Mouse (Mus musculus) left cerebral cortex, postnatal 4 days (tissue): Measurements from ENCODE around the gene R3hdm4. TPM values are rescaled to one million over a fixed set of nuclear protein-coding genes. Genes with fewer than 3 reads are reported as not detected.
A peak's percentile ranks its signal among the peaks of the same experiment; 100 is the strongest.

Experiments used
- DNase-seq: peaks from one replicate; pipeline ENCODE4 v3.0.0-alpha.2; 2022
- intact Hi-C: fragments of 180-260 bp; cut with DNase I; formaldehyde crosslinking; loops from one replicate; pipeline ENCODE4 v1.15.1; 2025
- total RNA-seq, 2 experiments: library from RNA; stranded (reverse); gene quantifications; 2 replicates each; pipeline ENCODE4 v1.2.3; 2021

R3hdm4 gene
- total RNA-seq, 2 experiments from 2014 or later: 307 to 309 TPM

GRCm38 (mm10) chr10:79926491-79927323, 5.7 kb upstream of the R3hdm4 start, which contains the start of gene Arid3a:
TSS of gene Arid3a (plus strand) at chr10:79927043.
- peak; percentile 85 for DNase-seq
- intact Hi-C loops: loop anchor here (10.0 kb wide), 1 partner anchor 92 kb away; no protein-coding TSS in a partner anchor

DNA sequence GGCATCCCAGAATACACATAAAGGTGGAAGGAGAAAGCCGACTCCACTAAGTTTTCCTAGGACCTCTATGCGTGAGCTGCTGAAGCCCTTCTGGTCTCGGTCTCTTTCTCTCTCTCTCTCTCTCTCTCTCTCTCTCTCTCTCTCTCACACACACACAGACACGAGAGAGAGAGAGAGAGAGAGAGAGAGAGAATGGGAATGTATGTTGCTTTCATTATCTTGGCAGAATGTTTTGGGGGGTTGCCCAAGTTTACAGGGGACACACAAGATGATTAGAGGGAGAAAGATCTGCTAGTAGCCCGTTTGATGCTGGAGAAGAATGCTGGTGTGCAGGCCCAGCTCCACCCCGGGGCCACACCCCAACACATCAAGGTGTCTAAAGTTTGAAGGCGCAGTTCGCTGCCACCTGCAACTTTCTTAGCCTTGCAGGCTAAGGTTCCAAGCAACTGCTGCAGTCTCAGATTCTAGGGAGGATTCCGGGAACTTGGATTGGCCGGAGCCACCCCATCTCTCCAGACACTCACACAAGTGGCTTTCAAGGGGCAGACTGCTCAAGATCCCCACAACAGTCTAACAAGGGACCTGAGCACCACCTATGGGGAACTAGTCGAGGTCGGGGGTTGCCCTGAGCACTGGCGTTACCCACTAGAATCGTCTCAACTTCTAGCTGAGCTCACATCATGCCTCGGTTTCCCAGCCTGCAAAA, 4.9 kb upstream of the R3hdm4 start:
- DNase-seq: no peak

DNA sequence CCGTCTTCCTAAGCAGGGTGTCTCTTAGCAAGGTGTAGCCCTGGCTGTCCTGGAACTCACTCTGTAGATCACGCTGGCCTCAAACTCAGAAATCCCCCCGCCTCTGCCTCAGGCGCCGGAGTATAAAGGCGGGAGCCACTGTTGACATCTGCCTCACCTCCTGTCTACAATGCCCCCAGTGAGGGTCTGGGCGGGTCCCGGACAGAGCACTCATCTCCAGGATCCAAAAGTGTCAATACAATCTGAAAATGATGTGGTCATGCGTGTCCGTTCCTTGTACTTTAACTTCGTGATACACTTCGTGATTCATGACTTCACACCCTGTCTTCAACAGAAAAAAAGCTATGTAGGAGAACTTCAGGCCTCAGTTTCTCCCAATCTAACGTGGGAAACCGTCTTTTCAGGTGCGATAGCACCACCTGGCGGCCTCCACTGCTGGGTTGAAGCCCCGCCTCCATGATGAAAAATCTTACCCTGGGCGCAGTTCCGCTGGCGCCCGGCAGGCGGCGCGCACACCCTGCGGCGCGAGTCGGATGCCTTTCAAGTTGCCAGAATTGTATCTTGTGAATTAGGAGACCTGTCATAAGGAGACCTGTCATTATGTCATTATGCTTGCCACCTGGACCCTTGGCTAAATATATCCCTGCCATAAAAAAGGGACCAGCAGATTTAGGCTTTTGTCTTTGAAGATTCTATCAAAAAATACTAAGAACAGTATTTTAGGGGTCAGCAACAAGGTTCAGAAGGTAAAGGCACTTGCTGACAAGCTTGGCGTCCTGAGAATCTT, 4.2 kb upstream of the R3hdm4 start:
- peak; percentile 94 for DNase-seq
- intact Hi-C loops: loop anchor here (10.0 kb wide), 1 partner anchor 90 kb away; no protein-coding TSS in a partner anchor

More for the DNA sequence above, 4.9 kb upstream of the R3hdm4 start:
- intact Hi-C loops: loop anchor here (10.0 kb wide), 1 partner anchor 91 kb away; no protein-coding TSS in a partner anchor

DNA sequence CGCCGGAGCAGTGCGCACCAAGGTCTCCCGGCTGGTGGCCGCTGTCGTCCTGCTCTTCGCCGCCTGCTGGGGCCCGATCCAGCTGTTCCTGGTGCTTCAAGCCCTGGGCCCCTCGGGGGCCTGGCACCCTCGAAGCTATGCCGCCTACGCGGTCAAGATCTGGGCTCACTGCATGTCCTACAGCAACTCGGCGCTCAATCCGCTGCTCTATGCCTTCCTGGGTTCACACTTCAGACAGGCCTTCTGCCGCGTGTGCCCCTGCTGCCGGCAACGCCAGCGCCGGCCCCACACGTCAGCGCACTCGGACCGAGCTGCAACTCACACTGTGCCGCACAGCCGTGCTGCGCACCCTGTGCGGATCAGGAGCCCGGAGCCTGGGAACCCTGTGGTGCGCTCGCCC, 564 bp upstream of the R3hdm4 start:
- intact Hi-C loops: loop anchor here (10.0 kb wide), 1 partner anchor 87 kb away; no protein-coding TSS in a partner anchor
- no peak for DNase-seq

- DNase-seq: no peak
- intact Hi-C loops: loop anchor here (10.0 kb wide), 1 partner anchor 85 kb away; no protein-coding TSS in a partner anchor
Observed at GRCm38 (mm10) chr10:79920056-79920890, 735 bp downstream of the R3hdm4 start.

GRCm38 (mm10) chr10:79919251-79919849, 1.7 kb downstream of the R3hdm4 start:
- DNase-seq: no peak
- intact Hi-C loops: no loop called here

DNA sequence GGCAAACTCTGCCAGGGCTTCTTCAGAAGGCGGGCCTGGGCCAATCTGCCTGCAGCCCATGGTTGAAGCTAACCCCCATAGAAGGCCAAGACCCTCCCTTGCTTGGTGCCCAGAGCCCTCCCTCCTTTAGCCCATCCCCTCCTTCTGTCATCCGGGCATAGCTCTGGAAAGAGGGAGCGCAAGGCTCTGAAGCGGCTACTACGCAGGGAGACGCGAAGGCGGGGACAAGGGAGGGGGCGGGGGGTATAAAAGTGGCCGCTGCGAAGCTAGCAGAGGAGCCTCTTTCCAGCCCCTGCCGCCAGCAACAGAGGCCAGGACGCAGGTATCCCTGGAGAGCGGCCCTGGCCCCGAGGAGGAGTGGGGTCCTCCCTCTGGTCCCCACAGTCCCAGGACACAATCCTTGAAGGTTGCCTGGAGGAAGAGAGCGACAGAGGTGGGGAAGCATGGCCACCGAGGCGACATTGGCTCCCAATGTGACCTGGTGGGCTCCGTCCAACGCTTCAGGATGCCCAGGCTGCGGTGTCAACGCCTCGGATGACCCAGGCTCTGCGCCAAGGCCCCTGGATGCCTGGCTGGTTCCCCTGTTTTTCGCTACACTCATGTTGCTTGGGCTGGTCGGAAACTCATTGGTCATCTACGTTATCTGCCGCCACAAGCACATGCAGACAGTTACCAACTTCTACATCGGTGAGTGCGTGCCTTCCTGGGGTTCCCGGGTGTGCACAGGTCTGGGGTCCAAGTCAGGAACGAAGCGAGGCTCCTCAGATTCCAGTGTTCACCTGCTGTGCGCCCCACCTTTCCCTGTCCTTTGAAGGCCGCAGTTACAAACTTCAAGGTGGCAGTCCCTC, 2.6 kb downstream of the R3hdm4 start:
- intact Hi-C loops: no loop called here
- peak; percentile 43 for DNase-seq

GRCm38 (mm10) chr10:79917532-79918100, 3.4 kb downstream of the R3hdm4 start:
- intact Hi-C loops: no loop called here
- no peak for DNase-seq

DNA sequence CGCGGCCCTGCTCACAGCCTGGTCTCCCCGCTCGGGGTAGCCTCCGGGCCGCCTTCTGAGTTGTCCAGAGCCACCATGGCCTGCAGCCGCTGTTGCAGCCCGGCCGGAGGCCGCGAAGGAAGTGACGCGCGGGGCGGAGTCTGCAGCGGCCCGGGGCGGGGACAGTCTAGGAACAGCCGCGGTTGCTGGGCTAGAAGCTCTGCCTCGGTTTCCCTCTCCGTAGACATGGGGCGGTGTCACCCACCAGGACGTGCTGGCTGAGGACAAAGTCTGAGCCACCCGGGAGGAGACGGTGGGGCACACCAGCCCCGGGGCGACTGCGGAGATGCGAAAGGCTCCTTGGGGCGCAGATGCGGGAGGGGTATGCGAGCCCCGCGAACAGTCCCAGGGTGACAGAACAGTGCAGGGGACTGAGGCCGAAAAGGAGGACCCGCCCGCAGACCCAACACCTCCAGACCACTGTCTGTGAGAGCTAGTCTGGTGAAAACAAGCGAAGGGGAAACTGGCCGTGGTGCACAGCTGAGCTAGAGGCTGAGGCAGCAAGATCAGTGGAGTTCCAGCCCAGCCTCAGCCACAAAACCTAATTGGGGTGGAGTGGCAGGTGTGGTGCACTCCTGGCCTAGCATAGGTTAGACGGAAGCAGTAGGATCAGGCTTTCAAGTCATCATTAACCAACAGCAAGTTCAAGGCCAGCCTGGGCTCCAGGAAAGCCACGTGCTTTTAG, 4.0 kb downstream of the R3hdm4 start, which contains the start of gene Kiss1r:
Gene Kiss1r (plus strand): TSS at position 164 of the 724 bp plus-strand sequence.
- peak; percentile 81 for DNase-seq
- intact Hi-C loops: no loop called here

DNA sequence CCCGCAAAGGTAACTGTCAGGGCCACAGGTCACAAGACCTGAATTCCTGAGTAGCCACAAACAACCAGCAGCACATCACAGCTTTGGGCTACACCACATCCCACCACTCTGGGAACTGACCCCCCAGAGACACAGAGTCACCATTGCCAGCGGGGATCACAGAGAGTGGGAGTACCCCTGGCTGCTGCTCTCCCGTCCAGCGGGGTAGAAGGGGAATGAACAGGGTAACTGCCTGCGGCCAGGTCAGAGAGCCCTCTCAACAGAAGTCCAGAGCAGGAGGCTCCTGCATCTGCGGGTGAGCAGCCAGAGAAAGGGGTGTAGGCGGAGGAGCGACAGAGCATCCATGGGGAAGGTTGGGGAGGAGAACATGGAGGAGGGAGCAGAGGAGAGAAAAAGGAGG, 4.9 kb downstream of the R3hdm4 start:
- no peak for DNase-seq
- intact Hi-C loops: no loop called here

- intact Hi-C loops: no loop called here
- DNase-seq: no peak
Observed at GRCm38 (mm10) chr10:79914948-79915596, 5.9 kb downstream of the R3hdm4 start.

- peak; percentile 66 for DNase-seq
- intact Hi-C loops: no loop called here
Observed at GRCm38 (mm10) chr10:79914131-79914947, 6.7 kb downstream of the R3hdm4 start.

- no peak for DNase-seq
- intact Hi-C loops: no loop called here
Observed at GRCm38 (mm10) chr10:79912412-79912811, 8.6 kb downstream of the R3hdm4 start.

DNA sequence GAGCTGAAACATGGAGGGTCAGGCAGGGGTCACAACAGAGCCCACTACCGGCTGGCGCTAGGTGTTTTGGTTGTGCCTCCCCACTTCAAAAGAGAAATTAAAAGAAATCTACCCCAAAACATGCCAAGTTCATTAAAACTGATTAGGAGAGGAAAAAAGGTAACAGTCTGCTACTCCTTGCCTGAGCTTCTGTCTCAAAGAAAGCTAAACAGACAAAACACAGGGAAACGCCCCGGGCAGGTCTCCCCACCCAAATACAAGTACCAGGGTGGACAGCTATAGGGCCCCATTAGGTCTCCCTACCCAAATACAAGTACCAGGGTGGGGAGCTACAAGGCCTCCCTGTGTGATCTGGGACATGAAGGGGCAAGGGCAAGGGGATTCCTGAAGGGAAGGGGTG, 10.5 kb downstream of the R3hdm4 start, which contains the start of gene Gm26602:
Gene Gm26602 (plus strand): TSS at position 301 of the 400 bp plus-strand sequence.
- intact Hi-C loops: no loop called here
- DNase-seq: no peak

DNA sequence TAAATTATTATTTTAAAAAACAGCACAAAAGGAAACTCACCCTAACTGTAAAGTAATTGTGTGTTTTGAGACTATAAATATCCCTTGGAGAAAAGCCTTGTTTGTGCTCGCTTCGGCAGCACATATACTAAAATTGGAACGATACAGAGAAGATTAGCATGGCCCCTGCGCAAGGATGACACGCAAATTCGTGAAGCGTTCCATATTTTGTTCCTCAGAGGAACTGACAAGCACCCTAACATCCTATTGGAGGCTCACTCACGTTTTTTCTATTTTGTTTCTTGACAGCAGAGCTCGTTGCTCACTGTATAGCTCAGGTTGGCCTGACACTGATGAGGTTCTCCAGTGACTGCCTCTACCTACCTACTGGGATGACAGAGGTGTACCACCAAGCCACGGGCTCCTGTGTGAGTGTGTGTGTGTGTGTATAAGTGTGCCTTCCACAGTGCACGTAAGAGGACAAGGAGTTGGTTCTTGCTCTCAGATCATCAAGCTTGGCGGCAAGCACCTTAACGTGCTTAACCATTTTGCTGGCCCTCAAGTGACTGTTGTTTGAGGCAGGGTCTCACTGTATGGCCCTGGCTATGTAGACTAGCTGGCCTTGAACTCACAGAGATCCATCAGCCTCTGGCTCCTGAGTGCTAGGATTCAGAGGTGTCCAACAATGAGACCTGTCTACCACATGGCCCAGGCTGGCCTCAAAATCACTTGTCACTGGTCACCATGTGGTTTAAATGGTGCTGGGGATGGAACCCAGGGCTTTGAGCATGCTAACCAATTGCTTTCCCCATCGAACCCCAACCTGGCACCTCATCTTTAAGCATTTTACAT, 11.7 kb downstream of the R3hdm4 start:
- no peak for DNase-seq
- intact Hi-C loops: no loop called here
